Mouse (Mus musculus) megakaryocyte, embryonic 14.5 days (primary cell): ENCODE data around the gene Clec16a.

ENCODE experiments used
- FLI1 ChIP-seq: IDR thresholded peaks from 2 replicates; pipeline ENCODE4 v1.6.1; 2012; ENCODE audit warnings: low read length, inconsistent platforms, mixed read lengths
- GATA1 ChIP-seq: IDR thresholded peaks from 3 replicates; pipeline ENCODE4 v1.6.1; 2012; ENCODE audit warnings: mixed read lengths, low read length, inconsistent platforms, borderline replicate concordance

DNA sequence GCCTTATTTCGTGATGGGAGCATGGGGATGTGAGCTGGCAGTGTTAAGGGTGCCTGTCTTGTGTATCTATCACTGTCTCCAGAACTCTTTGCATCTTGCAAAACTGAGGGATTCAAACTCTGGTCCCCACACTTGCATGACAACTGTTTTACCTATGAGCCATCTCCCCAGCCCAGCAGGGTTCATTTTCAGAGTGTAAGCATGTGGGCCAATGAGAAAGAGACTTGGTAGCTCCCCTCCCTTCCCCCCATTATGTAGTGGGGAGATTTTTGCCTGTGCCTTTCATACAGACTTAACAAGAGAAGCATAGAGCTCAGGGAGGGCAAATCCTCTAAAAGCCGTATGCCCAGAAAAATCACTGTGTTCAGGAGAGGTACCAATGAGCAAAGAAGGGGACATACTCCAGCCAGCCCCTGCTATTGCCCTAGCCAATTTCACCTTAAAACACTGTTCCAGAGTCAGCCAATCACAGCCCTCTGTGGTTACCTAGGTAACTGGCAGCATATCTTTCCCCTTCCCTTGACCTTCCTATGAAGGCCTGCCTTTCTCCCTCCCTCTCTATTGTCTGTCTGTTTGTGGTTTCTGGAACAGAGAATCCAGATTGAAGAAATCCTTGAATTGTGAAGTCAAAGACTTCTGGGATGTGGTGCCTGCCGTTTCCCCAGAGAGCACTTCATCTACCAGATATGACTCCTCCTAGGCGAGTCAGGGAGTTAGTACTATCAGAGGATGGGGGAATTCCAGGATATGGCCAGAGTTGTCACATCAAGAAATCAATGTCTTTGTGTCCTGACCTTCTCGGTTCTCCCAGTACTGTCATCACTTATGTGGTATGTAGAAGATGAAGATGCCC is 55.0 kb downstream of the Clec16a start:
- TF ChIP-seq GATA1 (no peak), FLI1 (no peak)
